Mouse (Mus musculus): Measurements from ENCODE around the gene Cd300e. TPM values are rescaled to one million over a fixed set of nuclear protein-coding genes. Genes with fewer than 3 reads are reported as not detected.
A peak's percentile ranks its signal among the peaks of the same experiment; 100 is the strongest.

Cd300e gene
- total and polyA plus RNA-seq, 3 experiments = not detected

DNA sequence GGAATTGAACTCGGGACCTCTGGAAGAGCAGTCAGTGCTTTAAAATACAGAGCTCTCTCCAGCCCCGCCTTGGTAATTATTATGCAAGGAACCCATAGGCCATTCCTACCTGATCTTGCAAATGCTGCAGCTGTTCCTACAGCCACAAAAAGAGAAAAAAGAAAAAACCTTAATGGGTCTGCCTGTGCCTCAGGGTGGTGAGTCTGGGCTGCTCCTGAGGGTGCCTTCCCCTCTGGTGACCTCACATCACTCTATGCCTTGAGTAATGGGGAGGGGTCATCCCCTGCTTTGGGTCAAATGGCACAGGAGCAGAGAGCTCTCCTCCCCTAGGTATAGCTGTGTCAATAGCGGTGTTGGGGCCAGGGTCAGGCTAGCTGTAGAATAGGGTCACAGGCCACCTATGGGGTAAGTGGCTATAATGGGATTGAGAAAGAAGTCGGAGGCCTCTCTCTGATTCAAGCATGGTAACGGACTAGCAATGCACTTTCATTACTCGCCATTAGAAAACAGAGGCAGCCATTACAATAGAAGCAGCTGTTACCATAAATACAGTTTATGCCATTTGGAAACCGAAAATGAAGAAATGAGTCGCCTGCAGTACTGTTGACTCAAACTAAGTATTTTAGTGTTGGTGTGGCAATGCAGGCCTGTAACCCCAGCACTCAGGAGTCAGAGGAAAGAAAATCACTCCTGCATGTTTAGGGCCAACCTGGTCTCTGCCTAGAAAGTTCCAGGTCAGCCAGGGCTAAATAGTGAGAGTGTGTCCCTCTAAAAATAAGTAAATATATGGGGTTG lies 43.0 kb upstream of the Cd300e start:
- no peaks in the 10 kb centered on the region; a peak in 1 of 4 replicates for H3K4me1 ChIP-seq (ENCODE audit: control insufficient read depth in 1 of 2, insufficient read depth in 2 of 2, low read length in 2 of 2)
- no peak overlapping the region for H3K27ac ChIP-seq (ENCODE audit: control insufficient read depth, low read depth, low read length)
- no peaks in the 10 kb centered on the region for H3K9me3 ChIP-seq (replicated peaks; ENCODE audit: insufficient read depth, low read length)
- H3K36me3 ChIP-seq (ENCODE audit: control insufficient read depth in 1 of 2, insufficient read depth in 2 of 2, low read length in 2 of 2) = no peaks in the 10 kb centered on the region
- H3K9ac ChIP-seq (ENCODE audit: control insufficient read depth, low read depth, low read length, poor library complexity, severe bottlenecking) = no peak overlapping the region
- no peak overlapping the region for H3K4me3 ChIP-seq (ENCODE audit: control insufficient read depth in 1 of 2, insufficient read depth in 1 of 2, low read depth in 2 of 2, low read length in 2 of 2)
- H3K27me3 ChIP-seq (ENCODE audit: control insufficient read depth in 1 of 2, insufficient read depth in 2 of 2, low read length in 2 of 2) = no peaks in the 10 kb centered on the region
- no peaks in the 10 kb centered on the region for H3K79me2 ChIP-seq (ENCODE audit: control insufficient read depth, insufficient read depth, low read length, poor library complexity)
- no peak for TF ChIP-seq MYC (IDR thresholded peaks at IDR 0.05; ENCODE audit: low read depth, low read length)
- no peak for TF ChIP-seq TAL1 (IDR thresholded peaks at IDR 0.05; ENCODE audit: low read length)
- no peak for TF ChIP-seq ZMIZ1 (IDR thresholded peaks at IDR 0.05; ENCODE audit: low read depth, low read length)
- TF ChIP-seq BHLHE40 (IDR thresholded peaks at IDR 0.05; ENCODE audit: borderline replicate concordance, low read depth, low read length) = no peak
- TF ChIP-seq ZNF384 (IDR thresholded peaks at IDR 0.05; ENCODE audit: low read depth, low read length) = no peak
- DNase-seq (ENCODE audit: low read depth, low spot score) = no peak

DNA sequence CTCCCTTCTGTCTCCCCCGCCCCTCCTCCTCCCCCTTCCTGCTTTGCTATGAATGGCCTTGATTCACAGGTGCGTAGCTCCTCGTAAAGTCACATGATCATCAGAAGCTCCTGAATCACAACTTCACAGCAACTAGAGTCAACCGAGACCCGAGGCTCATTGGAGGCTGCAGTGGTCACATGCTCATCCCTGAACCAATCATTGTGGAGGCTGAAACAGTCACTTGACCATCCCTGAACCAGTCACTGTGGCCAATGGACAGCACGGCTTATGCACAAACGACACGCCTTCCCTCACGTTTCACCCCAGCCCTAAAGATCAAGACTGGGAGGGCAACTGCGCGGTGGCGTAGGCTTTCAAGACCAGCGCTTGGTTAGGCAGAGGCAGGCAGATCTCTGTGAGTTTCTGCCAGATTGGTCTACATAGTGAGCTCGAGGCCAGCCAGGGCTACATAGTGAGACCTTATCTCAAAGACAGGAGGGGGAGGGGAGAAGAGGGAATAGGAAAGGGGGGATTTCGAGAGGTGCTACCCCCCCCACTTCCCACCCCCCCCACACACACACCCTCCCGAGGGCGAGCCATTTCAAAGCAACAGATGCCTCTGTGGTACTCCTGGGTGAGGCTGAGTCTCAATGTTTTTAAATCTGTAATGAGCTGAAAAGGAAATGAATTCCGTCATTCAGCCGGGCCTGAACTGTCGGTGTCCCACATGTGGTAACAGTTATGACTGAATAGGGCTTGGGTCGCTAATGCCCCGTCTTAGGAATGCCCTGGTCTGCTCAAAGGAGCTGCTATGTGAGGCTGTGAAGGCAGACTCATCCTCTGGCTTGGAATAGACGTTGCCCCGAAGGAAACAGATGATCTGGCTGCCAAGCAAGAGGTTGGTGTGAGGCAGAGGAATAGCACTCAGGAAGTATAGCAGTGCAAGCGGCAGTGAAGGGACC lies 41.8 kb upstream of the Cd300e start:
- Histone ChIP-seq H3K9ac (ENCODE audit: control insufficient read depth, low read depth, low read length, poor library complexity, severe bottlenecking) (no peak overlapping the region), H3K27me3 (ENCODE audit: control insufficient read depth in 1 of 2, insufficient read depth in 2 of 2, low read length in 2 of 2) (no peaks in the 10 kb centered on the region), H3K79me2 (ENCODE audit: control insufficient read depth, insufficient read depth, low read length, poor library complexity) (no peaks in the 10 kb centered on the region), H3K9me3 (replicated peaks; ENCODE audit: insufficient read depth, low read length) (no peaks in the 10 kb centered on the region), H3K4me1 (ENCODE audit: control insufficient read depth in 1 of 2, insufficient read depth in 2 of 2, low read length in 2 of 2) (no peaks in the 10 kb centered on the region), H3K4me3 (ENCODE audit: control insufficient read depth in 1 of 2, insufficient read depth in 1 of 2, low read depth in 2 of 2, low read length in 2 of 2) (no peak overlapping the region), H3K36me3 (ENCODE audit: control insufficient read depth in 1 of 2, insufficient read depth in 2 of 2, low read length in 2 of 2) (no peaks in the 10 kb centered on the region), H3K27ac (ENCODE audit: control insufficient read depth, low read depth, low read length) (no peak overlapping the region)
- peak; percentile 24; the same call in 1 of the 2 replicates for TF ChIP-seq USF1 (IDR thresholded peaks at IDR 0.05; ENCODE audit: low read depth, low read length)
- no peak for TF ChIP-seq SIN3A (IDR thresholded peaks at IDR 0.05; ENCODE audit: low read length)
- TF ChIP-seq GABPA (IDR thresholded peaks at IDR 0.05; ENCODE audit: low read depth, low read length) = no peak
- no peak for TF ChIP-seq ZKSCAN1 (IDR thresholded peaks at IDR 0.05; ENCODE audit: low read depth, low read length)
- no peak for TF ChIP-seq POLR2A (IDR thresholded peaks at IDR 0.05; ENCODE audit: control insufficient read depth in 1 of 2, insufficient read depth in 1 of 2, low read depth in 1 of 2, low read length in 2 of 2, poor library complexity in 1 of 2)
- no peak for TF ChIP-seq MXI1 (IDR thresholded peaks at IDR 0.05; ENCODE audit: low read depth, low read length)
- TF ChIP-seq NRF1 (IDR thresholded peaks at IDR 0.05; ENCODE audit: insufficient read depth, low read depth, low read length, poor library complexity, severe bottlenecking) = no peak
- DNase-seq (ENCODE audit: low read depth, low spot score) = no peak

Measured in MEL (cell line).